Mouse (Mus musculus) lung, postnatal 36 days (tissue): Measurements from ENCODE around the gene Csnk1d.

Experiments used
- DNase-seq: peaks from one replicate; pipeline ENCODE4 v3.0.0; 2022; ENCODE audit warnings: mixed read lengths

Csnk1d gene

DNA sequence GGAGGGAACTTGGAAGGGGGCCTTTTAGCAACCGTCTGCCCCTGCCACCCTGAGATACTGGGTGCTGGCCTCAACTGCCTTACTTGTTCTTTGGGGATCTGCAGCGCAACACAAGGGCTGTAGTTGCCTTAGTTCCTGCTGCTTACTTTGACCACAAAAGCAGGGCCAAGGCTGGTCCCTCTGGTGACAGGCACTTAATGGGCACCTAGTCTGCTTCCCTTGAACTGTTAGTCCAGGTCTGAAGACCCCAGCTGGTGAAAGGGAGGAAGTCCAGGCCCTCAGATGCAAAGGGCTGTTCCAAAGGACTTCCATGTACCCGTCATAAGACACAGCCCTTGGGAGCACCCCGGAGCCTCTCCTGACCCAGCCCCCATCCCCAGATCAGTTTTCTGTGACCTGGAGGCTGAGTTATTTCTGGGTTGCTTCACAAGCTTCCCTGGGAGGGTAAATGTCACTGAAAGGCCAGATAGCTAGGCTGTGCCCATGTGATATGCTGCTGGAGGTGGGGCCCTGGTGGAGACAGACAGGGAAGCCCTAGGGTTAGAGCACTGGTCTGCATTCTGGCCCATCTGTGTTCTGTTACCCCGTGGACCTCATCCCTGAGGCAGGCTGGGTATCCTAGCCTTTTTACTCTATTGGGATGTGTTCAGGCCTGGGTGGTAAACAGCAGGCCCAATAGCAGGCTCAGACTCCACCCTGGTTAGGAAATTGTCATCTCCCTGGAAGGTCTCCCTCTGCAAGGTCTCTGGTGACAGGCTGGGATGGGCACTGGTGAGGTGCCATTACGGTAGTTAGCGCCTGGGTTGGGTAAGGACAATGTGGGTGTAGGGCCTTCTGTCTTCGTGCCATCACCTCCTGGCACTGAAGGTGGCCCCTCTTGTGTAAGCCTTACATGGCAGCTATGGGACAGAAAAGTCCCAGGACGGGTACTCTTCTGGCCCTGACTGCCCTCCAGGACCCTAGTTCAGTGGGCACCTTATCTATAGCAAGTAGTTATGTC is 39.1 kb downstream of the Csnk1d start:
- DNase-seq = no peak

DNA sequence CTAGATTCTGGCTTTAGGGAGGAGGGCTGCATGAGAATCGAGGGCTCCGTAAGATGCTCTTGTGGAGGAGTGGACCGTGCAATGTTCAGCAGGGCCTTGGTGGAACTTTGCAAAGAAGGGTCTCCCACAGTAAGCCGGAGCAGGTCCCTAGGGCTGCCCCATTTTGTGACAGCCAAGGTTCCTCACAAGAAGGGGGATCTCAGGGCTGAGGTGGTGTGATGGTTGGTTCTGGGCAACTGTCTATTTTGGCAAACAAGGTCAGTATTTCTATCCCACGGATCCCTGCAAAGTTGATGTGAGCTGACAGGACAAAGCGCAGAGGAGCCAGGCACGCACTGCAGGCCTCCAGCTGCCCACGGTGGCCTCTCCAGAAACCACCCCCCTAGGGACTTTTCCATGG is 39.9 kb downstream of the Csnk1d start:
- no peak for DNase-seq

DNA sequence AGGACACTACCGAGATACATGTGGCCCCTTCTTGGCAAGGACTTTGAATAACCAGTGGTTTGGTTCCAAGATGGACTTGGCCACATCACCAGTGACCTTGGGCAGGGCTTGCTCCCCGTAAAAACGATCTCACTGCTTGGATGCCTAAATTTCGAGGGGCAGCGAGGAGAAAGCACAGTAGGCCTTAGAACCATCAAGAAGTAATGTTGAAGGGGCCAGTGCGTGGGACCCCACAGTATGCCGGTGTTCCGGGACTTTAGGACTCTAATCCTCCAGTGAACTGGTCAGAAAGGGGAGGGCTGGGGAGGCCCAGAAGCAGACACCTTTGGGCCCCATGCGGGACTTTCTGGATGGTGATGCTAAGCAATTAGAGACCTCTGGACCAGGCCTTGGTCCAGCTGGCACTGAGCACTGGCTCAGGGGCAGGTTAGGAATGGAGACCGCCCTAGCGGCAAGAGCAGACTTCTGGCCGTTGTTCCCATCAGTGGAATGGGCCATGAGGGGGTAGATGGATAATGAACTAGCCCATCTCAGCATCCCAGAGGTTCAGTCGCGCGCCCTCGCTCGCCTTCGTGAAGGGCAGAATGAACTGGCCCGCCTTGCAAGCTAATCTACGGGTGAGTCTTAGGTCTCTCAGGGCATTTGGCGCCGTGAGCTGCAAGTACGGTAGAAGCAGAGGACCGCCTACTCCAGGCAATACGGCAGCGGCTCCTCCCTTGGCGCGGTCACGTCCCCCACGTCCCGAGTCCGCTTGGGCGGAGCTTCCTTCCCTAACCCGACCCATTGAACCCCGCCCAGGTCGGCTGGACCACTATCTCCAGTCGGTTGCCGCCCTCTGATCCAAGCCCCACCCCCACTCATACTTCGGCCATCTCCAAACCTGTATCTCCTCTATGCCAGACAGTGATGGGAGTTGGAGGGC is 40.6 kb downstream of the Csnk1d start:
- DNase-seq = peak; percentile 95

DNA sequence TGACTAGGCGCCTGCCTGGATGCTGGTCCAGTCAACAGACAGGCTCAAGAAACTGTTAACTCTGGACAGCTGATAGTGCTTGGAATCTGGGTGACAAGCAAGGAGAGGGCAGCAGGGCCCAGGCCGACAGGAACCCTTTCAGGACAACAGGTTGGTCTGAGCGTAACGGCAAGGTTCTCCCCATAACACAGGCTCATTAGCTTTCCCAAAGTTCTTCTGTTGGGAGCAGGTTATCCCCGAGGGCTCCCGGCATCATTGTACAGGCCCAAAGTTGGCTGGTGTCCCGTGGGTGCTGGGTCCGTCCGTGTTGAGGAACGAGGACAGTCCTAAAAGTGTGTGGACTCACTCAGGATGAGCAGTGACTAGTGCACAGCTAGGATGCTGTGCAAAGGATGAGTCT is 41.3 kb downstream of the Csnk1d start:
- no peak for DNase-seq

DNA sequence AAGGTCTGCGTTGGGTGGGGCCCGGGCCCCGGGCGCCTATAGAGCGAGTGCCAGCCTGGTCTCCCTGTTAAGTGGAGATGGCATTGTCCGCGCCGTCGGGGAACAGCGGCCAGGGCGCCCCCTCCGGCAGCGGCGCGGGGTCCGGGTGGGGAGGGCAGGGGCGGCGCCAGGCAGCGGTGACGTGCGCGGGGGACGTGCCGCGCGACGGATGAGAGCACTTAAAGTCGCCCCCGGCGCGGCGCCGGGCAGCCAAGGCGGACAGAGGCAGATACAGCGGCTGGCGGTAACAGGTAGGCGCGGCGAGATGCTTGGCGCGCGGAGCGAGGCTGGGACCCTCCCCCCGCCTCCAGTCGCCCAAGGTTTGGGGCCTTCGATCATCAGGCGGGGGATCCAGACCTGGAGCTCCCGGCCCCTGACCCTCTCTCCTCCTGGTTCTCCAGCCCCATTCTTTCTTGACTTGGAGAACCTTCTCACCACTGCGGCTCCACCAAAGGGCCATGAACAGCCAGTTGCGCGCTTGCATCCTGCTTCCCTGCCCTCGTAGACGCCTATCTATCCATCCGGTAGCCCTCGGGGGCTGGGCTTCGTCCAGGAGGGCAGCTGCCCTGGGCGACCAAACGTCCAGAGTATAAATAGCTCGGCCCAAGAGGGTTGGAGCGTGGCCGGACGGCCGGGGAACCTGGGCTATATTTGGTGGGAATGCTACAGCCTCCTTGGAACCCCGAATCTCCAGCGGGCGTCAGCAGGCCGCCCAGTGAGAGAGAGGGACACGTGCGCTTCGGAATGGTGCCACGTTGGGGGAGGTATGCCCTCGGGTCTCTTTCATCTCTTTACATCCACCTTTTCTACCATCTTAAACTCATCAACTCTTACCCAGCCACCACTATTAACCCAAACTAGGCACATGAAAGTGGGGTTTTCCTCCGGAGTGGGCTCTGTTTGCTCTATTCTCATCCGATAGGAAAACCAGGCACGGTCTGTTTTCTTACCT is 42.0 kb downstream of the Csnk1d start:
- DNase-seq = peak; percentile 39

DNA sequence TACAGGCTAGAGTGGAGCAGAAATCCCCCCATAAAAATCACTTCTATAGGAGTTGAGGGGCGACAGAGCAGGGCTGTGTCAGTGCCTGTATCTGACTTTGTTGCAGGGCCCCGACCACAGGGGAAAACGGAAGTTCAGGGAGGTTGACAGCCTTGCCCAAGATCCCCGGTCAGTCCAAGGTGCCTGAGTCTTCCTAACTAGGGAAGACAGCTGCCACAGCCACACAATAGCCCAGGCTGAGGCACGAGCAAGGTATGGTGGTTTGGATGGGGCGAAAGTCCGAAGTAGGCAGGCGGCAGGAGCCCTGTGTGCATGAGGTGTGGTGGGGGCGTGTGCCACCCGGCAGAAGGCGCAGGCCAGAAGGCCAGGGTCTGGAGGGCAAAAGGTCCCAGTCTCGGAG is 42.8 kb downstream of the Csnk1d start, which contains the start of gene Slc16a3:
Gene Slc16a3, plus strand, starts transcription at position 153 of the 400 bp plus-strand sequence.
- peak; percentile 36 for DNase-seq

DNA sequence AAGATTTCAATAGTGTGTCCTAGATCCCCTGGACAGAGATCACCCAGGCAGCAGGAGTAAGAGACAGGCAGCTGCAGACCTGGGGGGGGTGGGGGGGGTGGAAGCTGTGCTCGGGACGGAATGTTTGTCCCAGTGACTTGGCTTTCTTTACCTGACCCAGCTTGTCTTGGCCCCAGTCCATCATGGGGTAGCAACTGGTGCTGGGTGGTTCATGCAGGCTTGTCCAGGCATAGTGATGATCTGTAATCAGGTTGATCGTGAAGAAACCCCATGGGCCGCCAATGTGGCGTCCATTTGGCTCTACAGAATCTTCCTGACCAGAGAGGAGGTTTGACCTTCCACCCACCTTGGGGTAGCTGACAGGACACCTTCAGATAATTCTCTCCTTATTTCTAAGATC is 45.2 kb downstream of the Csnk1d start:
- DNase-seq = no peak

DNA sequence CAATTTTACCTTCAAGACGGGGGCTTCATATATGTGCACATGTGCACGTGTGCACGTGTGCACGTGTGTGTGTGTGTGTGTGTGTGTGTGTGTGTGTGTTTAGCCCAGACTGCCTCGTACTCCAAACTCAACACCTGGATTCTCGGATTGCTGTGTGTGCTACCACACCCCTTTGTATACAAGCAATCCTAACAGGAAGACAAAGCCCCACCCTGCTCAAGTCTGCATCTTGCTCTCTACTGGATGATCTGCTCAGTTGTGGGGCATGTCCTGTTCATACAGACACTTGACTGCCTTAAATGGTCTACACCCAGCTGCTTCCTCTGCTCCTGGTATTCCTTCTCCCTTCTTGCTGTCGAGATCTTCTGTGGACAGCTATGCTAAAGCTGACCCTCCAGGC is 45.9 kb downstream of the Csnk1d start:
- no peak for DNase-seq

DNA sequence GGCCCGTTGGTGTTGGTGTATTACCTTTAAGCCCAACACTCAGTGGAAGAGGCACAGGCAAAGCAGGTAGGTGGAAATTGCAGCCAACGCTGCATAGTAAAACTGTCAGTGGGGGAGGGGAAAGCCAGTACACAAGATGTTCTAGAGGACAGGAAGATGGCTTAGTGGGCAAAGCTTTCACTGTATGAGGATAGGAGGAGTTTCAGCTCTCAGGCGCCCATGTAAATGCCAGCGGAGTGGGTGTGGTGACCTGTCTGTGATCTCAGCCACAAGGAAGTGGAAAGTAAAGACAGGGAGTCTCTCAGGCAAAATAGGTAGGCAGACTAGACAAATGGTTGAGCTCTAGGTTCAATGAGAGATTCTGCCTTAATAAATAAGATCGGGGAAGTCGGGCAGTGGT is 50.2 kb downstream of the Csnk1d start:
- no peak for DNase-seq

DNA sequence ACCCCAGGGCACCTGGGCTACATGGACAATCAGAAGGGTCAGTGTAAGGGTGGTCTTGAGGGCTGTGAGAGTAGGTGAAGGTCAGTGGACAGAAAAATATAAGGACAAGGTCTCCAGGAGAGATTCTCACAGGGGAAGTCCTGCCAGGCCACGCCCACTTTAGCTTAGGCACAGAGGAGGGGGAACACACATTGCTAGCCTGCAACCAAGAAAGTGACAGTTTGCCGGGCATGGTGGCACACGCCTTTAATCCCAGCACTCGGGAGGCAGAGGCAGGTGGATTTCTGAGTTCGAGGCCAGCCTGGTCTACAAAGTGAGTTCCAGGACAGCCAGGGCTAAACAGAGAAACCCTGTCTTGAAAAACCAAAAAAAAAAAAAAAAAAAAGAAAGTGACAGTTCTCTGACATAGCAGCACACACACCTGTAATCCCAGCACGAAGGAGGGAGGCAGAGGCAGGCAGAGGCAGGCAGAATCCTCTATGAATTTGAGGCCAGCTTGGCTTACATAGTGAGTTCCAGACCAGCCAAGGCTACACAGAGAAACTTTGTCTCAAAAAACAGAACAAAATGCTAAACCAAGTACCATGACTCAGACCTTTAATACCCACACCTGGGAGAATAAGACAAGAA is 51.3 kb downstream of the Csnk1d start:
- no peak for DNase-seq

DNA sequence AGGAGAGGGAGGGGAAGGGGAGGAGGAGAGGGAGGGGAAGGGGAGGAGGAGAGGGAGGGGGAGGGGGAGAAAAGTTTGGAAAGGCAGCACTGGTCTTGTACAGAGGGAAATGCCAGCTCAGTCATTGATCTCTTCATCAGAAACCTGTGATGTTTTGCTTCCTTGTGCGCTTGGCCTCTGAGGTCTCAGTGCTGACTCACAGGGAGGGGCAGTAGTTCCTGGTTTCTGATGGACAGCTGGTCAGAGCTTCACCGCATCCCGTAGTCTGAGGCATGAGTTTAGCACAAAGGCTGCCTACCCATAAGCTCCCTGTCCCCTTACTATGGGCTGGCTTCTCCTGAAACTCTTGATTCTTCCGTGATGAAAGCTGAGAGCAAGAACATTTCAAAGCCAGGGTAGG is 52.3 kb downstream of the Csnk1d start:
- DNase-seq = peak; percentile 63

DNA sequence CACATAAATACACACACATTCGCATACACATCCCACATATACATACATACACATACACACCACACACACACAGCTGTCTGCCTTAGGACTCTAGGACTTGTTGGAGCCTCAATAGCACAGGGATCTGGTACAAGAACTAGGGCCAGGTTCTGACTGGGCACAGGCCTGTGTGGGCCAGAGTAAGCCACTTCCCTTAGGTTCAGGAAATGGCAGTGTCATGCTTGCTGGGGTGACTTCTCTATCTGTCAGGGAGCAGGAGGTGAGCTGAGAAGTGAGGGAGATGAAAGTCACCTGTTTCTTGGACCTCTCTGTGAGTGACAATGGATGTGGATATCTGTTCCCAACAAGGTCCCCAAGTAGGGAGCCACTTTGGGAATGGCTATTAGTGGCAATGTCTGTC is 53.2 kb downstream of the Csnk1d start:
- DNase-seq = no peak

DNA sequence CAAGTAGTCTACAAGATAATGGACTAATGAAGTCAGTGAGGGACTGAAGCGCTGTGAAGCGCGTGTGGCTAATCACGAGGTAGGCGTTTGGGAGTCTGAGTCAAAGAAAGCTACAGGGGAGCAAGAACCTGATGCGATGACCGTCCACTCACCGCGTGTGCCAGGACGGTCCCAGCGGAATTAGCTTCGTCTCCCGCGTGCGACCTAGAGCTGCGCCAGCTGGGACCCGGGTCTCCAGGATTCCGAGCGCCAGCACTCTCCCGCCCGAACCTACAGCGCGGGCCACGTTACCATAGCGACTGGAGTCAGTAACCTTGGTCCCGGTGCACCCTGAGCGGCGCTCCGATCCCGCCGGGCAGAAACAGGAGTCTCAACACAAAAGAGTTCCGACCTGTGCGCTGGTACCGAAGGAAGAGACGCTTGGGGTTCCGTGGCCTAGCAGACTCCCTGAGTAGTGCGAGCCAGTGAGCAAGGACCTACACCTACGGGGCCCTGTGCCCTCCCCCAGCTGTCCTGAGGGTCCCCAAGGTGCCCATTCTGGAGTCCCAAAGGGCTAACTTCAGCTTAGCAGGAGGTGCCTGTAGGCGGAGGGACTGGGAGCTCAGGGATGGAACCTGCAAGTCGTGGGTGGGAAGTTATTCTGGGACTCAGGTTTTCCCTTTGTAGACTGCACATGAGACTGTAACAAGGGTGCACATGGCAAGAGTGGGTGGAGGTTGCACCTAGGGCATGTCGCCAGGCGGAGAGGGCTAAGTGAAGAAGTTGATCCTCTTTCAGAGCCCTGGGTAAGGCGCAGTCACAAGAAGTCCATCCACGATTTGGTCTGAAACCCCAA is 58.3 kb downstream of the Csnk1d start, which contains the start of gene Ccdc57:
Gene Ccdc57, minus strand, starts transcription at position 309 of the 835 bp plus-strand sequence.
- DNase-seq = peak; percentile 91

DNA sequence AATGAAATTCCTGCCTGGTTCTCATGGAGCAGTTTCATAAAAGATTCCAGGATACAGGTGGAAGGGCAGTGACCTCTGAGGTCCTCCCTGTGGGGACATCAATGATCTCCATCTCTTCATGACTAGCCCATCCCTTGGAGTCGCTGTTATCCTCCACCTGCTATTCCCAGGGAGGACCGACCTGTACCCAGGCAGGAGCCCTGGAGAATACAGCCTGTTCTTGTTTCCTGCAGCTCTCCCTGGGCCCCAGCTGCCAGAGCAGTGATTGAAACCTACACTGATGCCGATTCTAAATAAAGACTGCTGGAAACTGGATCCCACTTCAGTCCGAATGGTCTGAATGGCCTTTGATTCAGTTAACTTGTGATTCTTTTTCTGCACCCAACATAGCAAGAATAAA is 59.7 kb downstream of the Csnk1d start:
- no peak for DNase-seq

DNA sequence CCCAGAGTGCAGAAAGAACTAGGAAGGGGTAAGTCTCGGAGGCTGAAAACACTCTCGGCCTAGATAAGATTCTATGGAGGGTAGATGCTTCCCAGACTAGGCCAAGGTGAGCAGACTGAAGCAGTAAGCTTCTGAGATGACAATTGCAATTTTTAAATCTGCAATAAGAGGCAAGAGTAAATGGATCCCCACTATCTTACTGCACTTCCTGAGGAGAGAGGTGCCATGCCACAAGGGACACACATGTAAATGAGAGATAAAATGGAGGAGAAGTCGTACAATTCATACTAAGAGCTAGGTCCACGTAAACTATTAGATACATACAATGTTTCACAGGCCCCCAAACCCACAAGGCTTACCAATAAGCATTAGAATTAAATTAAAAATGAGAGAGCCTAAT is 62.7 kb downstream of the Csnk1d start:
- DNase-seq = no peak

DNA sequence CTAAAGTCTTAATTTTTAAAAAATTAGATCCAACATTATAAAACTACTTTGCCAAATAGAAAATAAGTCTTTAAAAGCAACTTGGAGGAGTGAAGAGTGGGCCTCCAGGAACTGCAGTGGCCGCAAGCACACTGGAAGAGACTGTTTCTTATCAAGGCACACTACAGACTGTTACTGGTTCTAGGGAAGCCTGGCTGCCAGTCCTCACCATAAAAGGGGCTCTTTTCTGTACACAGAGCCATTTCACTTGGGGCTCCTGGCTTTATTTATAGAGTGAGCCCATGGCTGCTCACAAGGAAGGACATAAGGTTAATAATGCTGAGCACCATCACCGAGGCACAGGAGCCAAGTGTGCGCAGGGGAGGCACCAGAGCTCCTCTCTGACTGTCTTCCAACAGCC is 68.6 kb downstream of the Csnk1d start:
- no peak for DNase-seq

DNA sequence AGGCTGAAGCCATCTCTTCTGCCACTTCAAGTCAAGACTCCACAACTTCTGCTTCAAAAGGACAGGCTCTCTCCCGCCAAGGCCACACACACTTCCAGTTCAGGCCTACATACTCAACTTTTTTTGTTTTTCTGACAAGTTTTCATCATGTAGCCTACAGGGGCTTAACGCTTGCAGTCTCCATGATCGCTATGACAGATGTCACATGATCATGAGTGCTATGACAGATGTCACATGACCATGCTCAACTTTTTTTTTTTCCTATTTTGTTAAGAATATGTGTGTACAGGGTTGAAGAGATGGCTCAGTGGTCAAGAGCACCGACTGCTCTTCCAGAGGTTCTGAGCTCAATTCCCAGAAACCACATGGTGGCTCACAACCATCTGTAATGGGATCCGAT is 73.4 kb downstream of the Csnk1d start:
- no peak for DNase-seq

DNA sequence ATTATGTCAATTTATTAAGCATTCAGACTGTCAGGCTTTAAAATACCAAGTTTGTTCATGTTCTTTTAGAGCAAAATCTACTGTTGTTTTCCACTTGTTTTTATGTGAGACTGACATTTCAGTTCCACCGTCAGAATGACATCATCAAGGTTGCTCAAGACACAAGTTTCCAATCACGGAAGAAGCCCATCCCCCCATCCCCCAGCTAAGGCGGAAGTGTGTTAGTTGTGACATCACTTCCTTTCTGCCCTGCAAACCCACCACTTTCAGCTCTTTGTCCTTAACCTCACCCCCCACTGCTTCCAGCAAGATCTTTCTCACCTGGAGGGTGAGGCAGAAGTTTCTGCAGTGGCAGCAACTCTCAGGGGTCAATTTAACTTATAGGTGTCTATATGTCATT is 74.7 kb downstream of the Csnk1d start:
- DNase-seq = peak; percentile 63

DNA sequence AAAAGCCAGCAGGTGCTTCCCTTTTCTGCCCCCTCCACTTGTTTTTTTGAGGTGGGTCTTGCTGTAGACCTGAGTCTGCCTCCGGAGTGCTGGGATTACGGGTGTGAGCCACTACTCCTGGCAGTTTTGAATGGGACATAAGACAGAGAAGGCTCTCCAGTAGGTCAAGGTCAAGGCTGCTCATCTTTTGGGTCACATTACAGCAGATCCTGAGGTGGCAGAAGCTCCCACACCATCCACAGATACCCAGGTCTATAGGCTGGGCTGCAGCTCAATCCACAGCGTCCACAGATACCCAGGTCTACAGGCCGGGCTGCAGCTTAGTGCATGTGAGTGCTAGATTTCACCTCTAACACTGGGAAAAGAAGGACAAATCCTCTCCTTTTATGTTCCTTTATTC is 77.3 kb downstream of the Csnk1d start:
- DNase-seq = no peak
